Mouse (Mus musculus): ENCODE measurements around the gene Gm10277. TPM values are rescaled to one million over a fixed set of nuclear protein-coding genes. Genes with fewer than 3 reads are reported as not detected.
A peak's percentile ranks its signal among the peaks of the same experiment; 100 is the strongest.

The Gm10277 gene
- polyA plus RNA-seq, 1 experiment, result 0.33 TPM

DNA sequence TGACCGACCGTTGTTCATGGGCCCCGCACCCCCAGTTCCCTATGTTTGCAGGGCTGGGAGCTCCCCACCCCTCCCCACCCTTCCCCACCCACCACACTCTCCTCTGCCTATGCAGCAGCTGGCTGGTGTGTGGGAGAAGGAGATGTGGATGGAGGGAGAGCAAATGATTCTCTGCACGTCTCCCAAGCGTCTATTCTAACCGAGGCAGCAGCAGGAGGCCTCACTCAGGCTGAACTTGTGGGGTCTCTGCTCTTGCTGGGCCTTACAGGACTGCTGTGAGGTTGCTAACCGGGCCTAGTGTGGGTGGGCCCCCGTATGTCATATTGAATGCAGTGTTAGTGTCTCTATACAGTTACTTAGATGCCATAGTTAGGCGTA, 12.9 kb upstream of the Gm10277 start:
- Histone ChIP-seq H3K79me2 (ENCODE audit: control insufficient read depth, insufficient read depth) (peaks cover 90% of the 10 kb centered on the region), H3K36me3 (ENCODE audit: control insufficient read depth, insufficient read depth) (peaks cover 4% of the 10 kb centered on the region), H3K79me3 (ENCODE audit: low read depth) (peaks cover 13% of the 10 kb centered on the region), H3K27me3 (ENCODE audit: control insufficient read depth, insufficient read depth, insufficient read length) (no peaks in the 10 kb centered on the region), H3K4me3 (ENCODE audit: insufficient read depth, poor library complexity, severe bottlenecking) (no peak overlapping the region), H3ac (ENCODE audit: control insufficient read depth, insufficient read length, low read depth) (no peak overlapping the region)
- no peak for TF ChIP-seq MYOD1 (IDR thresholded peaks at IDR 0.05; ENCODE audit: control insufficient read depth, insufficient read length, low read depth)

GRCm38 (mm10) chr11:77795216-77795615, 7.7 kb upstream of the Gm10277 start:
- no peaks in the 10 kb centered on the region for H3K27me3 ChIP-seq (ENCODE audit: control insufficient read depth, insufficient read depth, insufficient read length)
- peaks cover 14% of the 10 kb centered on the region for H3K79me3 ChIP-seq (ENCODE audit: low read depth)
- peaks cover 91% of the 10 kb centered on the region for H3K79me2 ChIP-seq (ENCODE audit: control insufficient read depth, insufficient read depth)
- no peak overlapping the region for H3ac ChIP-seq (ENCODE audit: control insufficient read depth, insufficient read length, low read depth)
- H3K4me3 ChIP-seq (ENCODE audit: insufficient read depth, poor library complexity, severe bottlenecking), result no peak overlapping the region
- no peak for TF ChIP-seq USF1 (IDR thresholded peaks at IDR 0.05; ENCODE audit: low read depth)
- no peak for TF ChIP-seq CEBPB (IDR thresholded peaks at IDR 0.05; ENCODE audit: low read depth)
- no peak for TF ChIP-seq MYOD1 (IDR thresholded peaks at IDR 0.05; ENCODE audit: control insufficient read depth, insufficient read length, low read depth)
- no peak for TF ChIP-seq MAX (IDR thresholded peaks at IDR 0.05)
- TF ChIP-seq MYOG (IDR thresholded peaks at IDR 0.05; ENCODE audit: control insufficient read depth, extremely low read depth, insufficient read length), result no peak
- TF ChIP-seq CTCF (IDR thresholded peaks at IDR 0.05; ENCODE audit: control insufficient read depth, insufficient read depth, insufficient read length), result no peak
- TF ChIP-seq FOSL1 (IDR thresholded peaks at IDR 0.05; ENCODE audit: insufficient read depth, low read length, poor library complexity, severe bottlenecking), result no peak
- peaks cover 9% of the 10 kb centered on the region for H3K36me3 ChIP-seq (ENCODE audit: control insufficient read depth, insufficient read depth)

- peaks cover 9% of the 10 kb centered on the region for H3K36me3 ChIP-seq (ENCODE audit: control insufficient read depth, insufficient read depth)
- H3K27me3 ChIP-seq (ENCODE audit: control insufficient read depth, insufficient read depth, insufficient read length), result no peaks in the 10 kb centered on the region
- H3K79me3 ChIP-seq (ENCODE audit: low read depth), result peaks cover 24% of the 10 kb centered on the region
- TF ChIP-seq MYOD1 (IDR thresholded peaks at IDR 0.05; ENCODE audit: control insufficient read depth, insufficient read length, low read depth) (no peak), MAX (IDR thresholded peaks at IDR 0.05) (peak; percentile 66), CTCF (IDR thresholded peaks at IDR 0.05; ENCODE audit: control insufficient read depth, insufficient read depth, insufficient read length) (peak; percentile 98)
- peaks cover 96% of the 10 kb centered on the region for H3K79me2 ChIP-seq (ENCODE audit: control insufficient read depth, insufficient read depth)
- H3K4me3 ChIP-seq (ENCODE audit: insufficient read depth, poor library complexity, severe bottlenecking), result peak overlapping the region; percentile 14
- H3ac ChIP-seq (ENCODE audit: control insufficient read depth, insufficient read length, low read depth), result peak overlapping the region; percentile 71
Observed at GRCm38 (mm10) chr11:77793238-77793930, 5.8 kb upstream of the Gm10277 start.

DNA sequence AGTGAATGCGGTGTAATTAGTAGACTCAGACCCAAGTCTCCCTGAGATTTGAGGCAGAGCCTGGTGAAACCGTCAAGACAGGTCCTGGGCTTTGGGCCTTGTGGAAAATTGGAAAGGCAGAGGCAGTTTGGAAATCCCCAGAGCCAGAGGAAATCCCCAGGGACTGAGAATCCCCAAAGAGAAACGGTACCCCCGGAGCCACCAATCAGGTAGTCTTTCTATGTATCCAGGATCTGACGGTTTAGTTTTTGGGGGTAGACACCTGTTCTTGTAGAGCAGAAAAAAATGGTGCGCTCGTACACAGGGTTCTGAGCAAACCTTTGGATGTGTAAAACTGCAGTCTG, 5.0 kb upstream of the Gm10277 start:
- H3K36me3 ChIP-seq (ENCODE audit: control insufficient read depth, insufficient read depth), result peaks cover 9% of the 10 kb centered on the region
- H3K4me3 ChIP-seq (ENCODE audit: insufficient read depth, poor library complexity, severe bottlenecking), result no peak overlapping the region
- peaks cover 31% of the 10 kb centered on the region for H3K79me3 ChIP-seq (ENCODE audit: low read depth)
- H3K27me3 ChIP-seq (ENCODE audit: control insufficient read depth, insufficient read depth, insufficient read length), result no peaks in the 10 kb centered on the region
- H3K79me2 ChIP-seq (ENCODE audit: control insufficient read depth, insufficient read depth), result peaks cover 97% of the 10 kb centered on the region
- H3ac ChIP-seq (ENCODE audit: control insufficient read depth, insufficient read length, low read depth), result peak overlapping the region; percentile 7
- TF ChIP-seq MYOD1 (IDR thresholded peaks at IDR 0.05; ENCODE audit: control insufficient read depth, insufficient read length, low read depth) (no peak), MYOG (IDR thresholded peaks at IDR 0.05; ENCODE audit: control insufficient read depth, extremely low read depth, insufficient read length) (no peak), FOSL1 (IDR thresholded peaks at IDR 0.05; ENCODE audit: insufficient read depth, low read length, poor library complexity, severe bottlenecking) (no peak), MAX (IDR thresholded peaks at IDR 0.05) (no peak), CEBPB (IDR thresholded peaks at IDR 0.05; ENCODE audit: low read depth) (no peak), USF1 (IDR thresholded peaks at IDR 0.05; ENCODE audit: low read depth) (no peak), CTCF (IDR thresholded peaks at IDR 0.05; ENCODE audit: control insufficient read depth, insufficient read depth, insufficient read length) (no peak)

- peaks cover 97% of the 10 kb centered on the region for H3K79me2 ChIP-seq (ENCODE audit: control insufficient read depth, insufficient read depth)
- H3K4me3 ChIP-seq (ENCODE audit: insufficient read depth, poor library complexity, severe bottlenecking), result no peak overlapping the region
- no peak for TF ChIP-seq MYOD1 (IDR thresholded peaks at IDR 0.05; ENCODE audit: control insufficient read depth, insufficient read length, low read depth)
- TF ChIP-seq MAX (IDR thresholded peaks at IDR 0.05), result no peak
- TF ChIP-seq MYOG (IDR thresholded peaks at IDR 0.05; ENCODE audit: control insufficient read depth, extremely low read depth, insufficient read length), result no peak
- no peak for TF ChIP-seq CTCF (IDR thresholded peaks at IDR 0.05; ENCODE audit: control insufficient read depth, insufficient read depth, insufficient read length)
- no peak for TF ChIP-seq USF1 (IDR thresholded peaks at IDR 0.05; ENCODE audit: low read depth)
- TF ChIP-seq CEBPB (IDR thresholded peaks at IDR 0.05; ENCODE audit: low read depth), result no peak
- no peak for TF ChIP-seq FOSL1 (IDR thresholded peaks at IDR 0.05; ENCODE audit: insufficient read depth, low read length, poor library complexity, severe bottlenecking)
- H3ac ChIP-seq (ENCODE audit: control insufficient read depth, insufficient read length, low read depth), result no peak overlapping the region
- H3K79me3 ChIP-seq (ENCODE audit: low read depth), result peaks cover 32% of the 10 kb centered on the region
- H3K36me3 ChIP-seq (ENCODE audit: control insufficient read depth, insufficient read depth), result peaks cover 9% of the 10 kb centered on the region
- no peaks in the 10 kb centered on the region for H3K27me3 ChIP-seq (ENCODE audit: control insufficient read depth, insufficient read depth, insufficient read length)
Observed at GRCm38 (mm10) chr11:77791752-77792565, 4.4 kb upstream of the Gm10277 start.
